Mouse (Mus musculus) gastrocnemius, postnatal 14 days (tissue): ENCODE results near the gene Mpped2. TPM values are rescaled to one million over a fixed set of nuclear protein-coding genes. Genes with fewer than 3 reads are reported as not detected.
A peak's percentile ranks its signal among the peaks of the same experiment; 100 is the strongest.

Experiments used
- DNase-seq: peaks from one replicate; pipeline ENCODE4 v3.0.0; 2021; ENCODE audit warnings: mixed read lengths
- intact Hi-C: fragments of 180-260 bp; cut with DNase I; formaldehyde crosslinking; loops from one replicate; pipeline ENCODE4 v1.15.1; 2025; ENCODE audit warnings: low total_unique reads
- long read RNA-seq, 2 experiments: library from polyadenylated mRNA; stranded (forward); transcript quantifications; one replicate each; pipeline ENCODE4 v2.0.0; 2021
- total RNA-seq, 2 experiments: library from RNA; stranded (reverse); gene quantifications; 2 replicates each; pipeline ENCODE4 v1.2.3; 2021

The Mpped2 gene
- total RNA-seq, result 1 to 10 TPM; 1.5 to 2.9 TPM
- long read RNA-seq, experiment 1, partial matches to known transcripts, result 0 of 5 reads
- long read RNA-seq, experiment 1, other reads (novel, unspliced or antisense), result 2 of 5 reads
- long read RNA-seq, experiment 2, partial matches to known transcripts, result 0 of 4 reads
- long read RNA-seq, experiment 2, other reads (novel, unspliced or antisense), result 0 of 4 reads

DNA sequence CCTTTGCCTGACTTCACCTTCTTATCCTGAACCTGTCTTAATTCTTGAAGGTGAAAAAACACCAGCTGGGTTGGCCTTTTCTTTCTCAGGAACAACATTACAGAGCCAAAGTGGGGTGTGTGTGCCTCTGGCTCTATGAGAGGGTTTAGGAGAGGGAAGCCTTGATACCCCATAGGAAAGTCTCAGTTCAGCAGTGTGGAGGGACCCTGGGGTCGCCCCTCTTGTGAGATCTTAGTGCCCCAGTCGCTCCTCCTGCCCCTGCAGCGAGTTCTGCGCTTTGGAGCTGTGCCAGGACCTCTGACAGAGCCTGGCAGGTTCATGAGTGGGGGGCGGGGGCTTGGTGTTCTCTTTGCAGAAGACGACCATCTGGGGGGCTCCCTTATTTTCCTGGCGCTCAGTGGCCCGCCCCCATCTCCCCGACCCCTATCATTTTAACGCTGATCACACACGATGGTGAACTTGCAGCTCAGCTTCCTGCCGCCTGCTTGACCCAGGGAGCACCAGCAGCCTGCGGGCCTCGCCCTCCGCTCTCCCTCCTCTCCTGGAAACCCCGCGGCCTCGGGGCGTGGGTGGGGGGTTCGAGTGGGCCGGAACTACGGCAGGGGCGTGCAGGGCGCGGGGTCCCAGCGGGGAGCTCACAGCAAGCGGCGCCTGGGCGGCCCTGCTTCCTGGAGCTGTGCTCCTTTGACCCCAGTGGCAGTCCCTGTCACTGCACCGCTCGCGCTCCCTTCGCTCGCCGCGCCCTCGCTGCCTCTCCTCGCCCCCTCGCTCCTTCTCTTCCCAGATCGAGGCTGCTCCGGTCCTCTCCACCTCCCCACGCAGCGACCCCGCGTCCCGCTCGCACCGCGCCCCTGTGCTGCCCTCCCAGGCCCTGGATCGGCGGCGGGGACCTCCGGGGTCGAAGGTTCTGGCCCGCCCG lies at the start of gene Mpped2:
Gene Mpped2, plus strand, starts transcription at position 487 of the 919 bp plus-strand sequence.
- intact Hi-C loops, result no loop called here
- DNase-seq, result peak; percentile 69

DNA sequence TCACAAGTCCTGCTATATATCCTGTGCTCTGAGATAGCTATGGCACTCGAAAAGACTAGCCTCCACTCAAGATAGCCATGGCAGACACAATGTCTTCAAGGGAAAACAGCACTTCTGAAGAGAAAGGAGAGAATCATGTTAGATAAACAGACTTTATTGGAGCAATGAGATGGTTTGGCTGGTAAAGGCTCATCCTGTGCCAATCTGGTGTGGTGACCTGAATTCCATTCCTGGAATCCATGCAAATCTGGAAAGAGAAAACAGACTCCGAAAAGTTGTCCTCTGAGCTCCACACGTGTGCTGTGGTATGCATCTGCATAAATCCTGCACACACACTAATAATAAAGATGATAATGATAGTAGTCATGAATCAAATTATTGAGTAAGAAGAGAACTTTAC lies 48.3 kb upstream of the Mpped2 start:
- no peak for DNase-seq
- intact Hi-C loops, result no loop called here

DNA sequence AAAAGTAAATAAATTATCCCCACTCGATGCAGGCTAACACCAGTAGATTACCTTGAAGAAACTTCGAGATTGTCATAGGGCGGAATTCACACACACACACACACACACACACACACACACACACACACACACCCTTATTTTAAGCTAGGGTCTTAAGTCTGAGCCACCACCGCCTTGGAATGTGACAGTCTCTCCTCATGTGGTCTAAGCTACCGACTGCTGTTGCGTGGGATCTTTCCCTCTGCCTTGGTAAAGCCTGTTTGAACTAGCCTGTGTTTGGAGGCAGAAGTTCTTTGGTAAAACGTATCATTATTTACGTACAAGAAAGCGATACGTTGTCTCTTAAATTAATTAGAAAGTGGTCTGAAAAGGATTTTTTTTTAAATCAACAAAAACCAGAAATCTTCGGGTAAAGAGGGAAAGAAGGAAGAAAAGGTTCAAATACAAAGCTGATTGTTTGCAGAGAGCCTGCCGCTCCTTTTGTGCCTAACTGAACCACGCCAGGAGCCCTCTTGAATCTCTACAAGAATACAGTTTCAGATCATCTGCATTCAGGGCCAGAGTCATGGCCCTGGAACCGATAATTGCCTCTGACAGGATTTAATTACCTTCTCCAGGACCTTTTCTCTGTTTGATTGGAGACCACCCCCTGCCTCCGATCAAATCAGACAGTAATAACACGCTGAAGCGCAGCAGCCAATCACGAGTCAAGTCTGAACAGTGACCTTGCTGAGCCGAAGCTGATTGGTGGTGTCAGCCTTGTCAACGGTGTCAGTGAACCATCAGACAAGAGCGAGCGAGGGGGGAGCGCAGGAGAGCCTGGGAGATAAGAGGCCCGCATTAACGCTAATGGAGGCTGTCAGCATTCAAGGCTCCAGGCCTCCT lies 43.1 kb upstream of the Mpped2 start:
- intact Hi-C loops, result no loop called here
- DNase-seq, result peak; percentile 71

DNA sequence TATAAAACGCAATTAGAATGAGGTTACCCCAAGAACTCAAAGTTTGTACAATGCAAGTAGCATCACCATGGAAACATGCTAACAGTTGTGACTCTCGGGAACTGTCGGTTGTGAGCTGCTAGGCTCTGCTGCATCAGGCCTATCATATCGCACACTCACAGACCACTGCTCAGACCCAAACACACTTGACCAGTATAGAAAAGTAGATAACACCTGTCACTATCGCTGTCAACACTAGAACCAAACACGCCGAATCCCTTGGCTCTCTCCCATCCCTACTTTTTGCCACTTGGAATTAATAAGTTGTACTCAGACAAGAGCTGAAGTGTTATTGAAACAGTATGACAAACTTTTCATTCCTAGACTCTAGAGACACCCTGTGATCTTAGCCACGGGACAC lies 40.9 kb upstream of the Mpped2 start:
- intact Hi-C loops, result no loop called here

DNA sequence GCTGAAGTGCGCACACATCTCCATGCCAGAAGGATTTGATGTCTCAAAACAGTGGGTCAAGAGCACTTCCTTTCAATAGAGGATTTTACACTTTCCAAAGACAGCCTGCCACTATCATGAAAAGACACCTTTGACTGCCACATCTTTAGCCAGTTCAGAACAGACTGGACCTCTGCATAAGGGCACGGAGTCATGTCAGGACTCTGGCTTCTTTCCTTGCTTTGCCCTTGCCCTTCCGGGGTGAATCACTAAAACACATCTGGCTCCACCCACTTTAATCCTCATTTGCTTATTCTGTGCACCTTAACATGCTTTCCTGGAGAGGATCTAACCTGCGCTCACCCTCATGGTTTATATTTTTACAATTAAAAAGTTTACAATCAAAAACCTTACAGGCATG lies 40.3 kb upstream of the Mpped2 start:
- intact Hi-C loops, result no loop called here
- DNase-seq, result no peak

More for the DNA sequence above, 40.9 kb upstream of the Mpped2 start:
- no peak for DNase-seq

DNA sequence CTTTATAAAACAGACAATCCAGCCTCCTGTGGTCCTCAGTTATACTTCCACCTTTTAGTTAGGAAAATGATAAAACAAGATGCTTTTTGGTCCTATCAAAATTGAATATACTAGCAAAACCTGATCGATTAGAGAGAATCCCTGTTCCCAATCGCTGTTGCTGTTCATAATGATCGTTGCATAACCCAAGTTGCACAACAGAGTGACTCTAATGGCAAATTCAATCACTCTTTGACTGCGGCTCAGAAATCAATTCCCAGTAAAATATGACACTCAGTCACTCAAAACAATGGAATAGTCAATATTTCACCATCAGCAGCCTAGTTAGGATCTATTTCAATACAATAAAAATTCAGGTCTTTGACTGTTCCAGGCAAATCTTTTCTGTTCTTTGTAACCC lies 39.8 kb upstream of the Mpped2 start:
- intact Hi-C loops, result no loop called here

DNA sequence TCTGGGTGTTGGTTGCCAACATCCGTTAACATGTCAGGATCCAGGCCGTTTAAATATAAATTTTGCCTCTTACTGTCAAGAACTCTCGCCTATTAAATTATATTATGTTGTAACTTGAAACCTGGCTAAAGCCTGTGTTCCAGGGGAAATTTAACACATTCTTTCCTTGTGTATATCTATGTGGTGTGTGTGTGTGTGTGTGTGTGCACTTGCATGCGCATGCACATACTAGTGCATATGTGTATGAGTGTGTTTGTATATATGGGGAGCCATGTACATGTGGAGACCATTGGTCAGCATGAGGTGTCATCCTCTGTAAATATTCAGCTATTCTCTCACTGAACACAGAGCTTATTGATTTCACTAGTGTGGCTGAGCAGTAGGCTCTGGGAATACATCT lies 37.8 kb upstream of the Mpped2 start:
- DNase-seq, result no peak
- intact Hi-C loops, result no loop called here

More for the DNA sequence above, 39.8 kb upstream of the Mpped2 start:
- no peak for DNase-seq

DNA sequence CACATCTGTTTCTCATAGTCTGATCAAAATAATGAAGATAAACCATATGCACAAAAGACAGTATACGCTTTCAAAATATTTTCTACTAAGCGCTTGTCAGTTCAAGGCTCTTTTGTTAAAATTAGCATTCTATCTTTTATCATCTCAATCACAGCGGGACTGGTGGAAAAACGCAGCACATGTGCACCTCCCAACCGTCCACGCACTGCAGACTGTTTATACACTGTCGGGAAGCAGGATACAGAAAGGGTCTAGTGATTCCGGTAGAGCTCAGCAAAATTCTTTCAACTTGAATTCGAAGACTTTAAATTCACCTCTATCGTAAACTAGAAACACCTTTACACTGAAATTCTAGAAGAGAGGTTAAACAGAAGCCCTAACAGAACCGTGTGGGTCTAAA lies 27.8 kb upstream of the Mpped2 start:
- no peak for DNase-seq
- intact Hi-C loops, result no loop called here

DNA sequence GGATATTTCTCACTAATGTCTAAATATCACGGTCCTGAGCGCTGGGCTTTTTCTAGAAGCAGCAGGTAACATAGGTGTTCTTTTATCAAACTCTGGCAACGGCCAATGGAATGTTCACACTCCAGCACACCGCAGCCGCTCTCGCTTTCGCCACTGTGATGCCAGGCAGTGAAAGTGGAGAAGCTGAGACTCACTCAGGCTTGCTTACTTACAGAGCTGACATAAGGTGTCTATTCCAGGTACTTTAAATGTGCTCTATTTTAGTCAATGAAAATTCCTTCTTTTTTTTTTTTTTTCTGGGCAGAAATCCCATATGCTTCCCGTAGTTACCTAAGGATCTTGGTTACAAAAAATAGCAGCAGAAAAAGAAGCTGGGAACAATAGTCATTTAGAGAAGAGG lies 18.8 kb upstream of the Mpped2 start:
- intact Hi-C loops, result no loop called here
- no peak for DNase-seq

DNA sequence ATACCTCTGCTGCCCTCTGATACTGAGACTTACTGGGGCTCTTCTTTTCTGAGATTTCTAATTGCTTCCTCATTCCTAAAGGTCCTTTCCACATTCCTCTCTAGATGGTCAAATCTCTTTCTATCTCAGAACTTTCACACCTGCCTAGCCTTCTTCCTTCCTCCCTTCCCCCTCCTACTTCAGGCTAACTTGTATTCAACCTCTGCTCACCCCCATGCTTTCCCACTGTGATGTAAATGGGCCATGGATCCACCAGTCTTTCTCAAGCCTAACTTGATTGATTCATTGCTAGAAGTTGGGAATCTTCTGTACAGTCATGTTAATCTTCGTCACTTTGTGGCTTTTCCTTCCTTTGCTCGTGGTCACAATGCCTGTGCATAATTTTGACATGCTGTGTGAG lies 15.6 kb upstream of the Mpped2 start:
- DNase-seq, result no peak

DNA sequence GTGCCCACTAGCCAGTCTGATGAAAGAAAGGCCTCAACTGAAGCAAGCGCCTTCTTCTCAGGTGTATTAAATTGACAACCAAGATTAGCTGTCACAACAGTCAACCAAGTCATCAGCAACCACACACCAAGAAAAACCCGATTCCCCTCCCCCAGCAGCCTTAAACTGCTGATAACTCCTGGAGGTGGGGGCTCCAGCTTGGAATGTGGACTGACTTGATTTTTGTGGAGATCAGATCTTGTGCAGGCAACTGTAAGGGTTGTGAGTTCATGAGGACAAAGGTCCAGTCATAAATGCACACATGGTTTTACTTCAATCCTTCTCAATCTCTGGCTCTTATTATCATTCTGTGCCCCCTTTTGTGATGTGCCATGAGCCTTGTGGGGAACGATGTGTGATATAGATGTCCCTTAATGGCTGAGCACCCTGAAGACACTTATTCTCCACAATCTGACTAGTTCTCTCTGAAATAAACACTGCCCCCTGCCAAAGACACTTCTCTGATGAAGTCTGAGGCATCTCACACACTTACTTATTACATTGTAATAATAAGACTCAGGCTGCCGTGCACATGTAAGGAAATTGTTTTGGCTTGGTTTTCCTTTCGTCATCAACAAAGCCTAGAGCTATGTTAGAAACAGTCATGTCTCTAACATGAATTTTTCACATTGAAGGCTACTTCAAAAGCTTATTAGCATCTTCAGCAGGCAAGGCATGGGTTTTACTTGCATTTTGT lies 13.2 kb upstream of the Mpped2 start:
- no peak for DNase-seq
- intact Hi-C loops, result no loop called here

More for the DNA sequence above, 15.6 kb upstream of the Mpped2 start:
- intact Hi-C loops, result no loop called here

DNA sequence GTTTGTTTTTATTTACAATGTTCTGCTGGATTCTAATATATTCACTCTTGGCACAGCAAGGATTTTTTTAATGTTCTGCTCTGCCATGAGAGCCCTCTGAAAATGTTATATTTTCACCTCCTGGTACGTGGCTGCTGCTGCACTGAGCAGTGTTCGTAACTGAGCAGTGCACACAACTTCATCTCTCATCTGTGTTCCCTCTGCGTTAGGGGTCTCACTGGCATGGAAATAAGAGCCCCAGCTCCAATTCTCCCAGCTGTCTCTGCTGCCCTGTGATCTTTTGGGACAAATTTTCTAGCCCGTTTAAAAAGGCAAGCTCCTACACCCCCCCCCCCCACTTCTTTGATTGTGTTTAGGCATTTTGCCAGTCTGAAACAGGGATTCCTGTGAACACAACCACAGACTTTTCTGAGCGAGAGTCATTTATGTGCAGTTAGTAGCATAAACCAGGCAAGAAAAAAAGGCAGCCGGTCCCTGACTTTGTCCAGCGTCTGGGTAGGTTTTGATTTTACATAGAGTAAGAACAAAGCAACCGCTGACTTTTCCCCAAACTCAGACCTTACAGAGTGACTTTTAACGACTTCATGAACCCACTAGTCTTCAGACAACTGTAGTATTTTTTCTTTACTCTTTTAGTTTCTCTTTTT lies 9.8 kb upstream of the Mpped2 start:
- DNase-seq, result no peak
- intact Hi-C loops, result no loop called here

DNA sequence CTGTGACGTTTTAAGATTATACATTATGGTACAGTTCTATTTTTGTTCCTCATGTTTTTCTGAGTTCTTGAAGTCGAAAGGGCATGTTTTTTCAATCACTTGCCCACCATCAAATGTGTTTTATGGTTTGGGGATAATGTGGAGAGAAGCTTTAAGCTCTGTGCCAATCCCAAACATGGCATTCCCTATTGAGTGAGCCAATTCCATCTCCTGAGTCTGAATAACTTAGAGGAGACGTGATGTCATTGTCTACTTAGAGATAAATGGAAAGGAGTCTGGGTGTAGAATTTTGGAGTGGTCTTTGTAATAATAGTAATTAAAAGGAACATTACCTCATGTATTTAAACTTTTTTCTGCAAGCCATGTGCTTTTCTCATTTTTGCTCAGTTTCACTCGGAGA lies 9.2 kb upstream of the Mpped2 start:
- intact Hi-C loops, result no loop called here
- DNase-seq, result no peak

DNA sequence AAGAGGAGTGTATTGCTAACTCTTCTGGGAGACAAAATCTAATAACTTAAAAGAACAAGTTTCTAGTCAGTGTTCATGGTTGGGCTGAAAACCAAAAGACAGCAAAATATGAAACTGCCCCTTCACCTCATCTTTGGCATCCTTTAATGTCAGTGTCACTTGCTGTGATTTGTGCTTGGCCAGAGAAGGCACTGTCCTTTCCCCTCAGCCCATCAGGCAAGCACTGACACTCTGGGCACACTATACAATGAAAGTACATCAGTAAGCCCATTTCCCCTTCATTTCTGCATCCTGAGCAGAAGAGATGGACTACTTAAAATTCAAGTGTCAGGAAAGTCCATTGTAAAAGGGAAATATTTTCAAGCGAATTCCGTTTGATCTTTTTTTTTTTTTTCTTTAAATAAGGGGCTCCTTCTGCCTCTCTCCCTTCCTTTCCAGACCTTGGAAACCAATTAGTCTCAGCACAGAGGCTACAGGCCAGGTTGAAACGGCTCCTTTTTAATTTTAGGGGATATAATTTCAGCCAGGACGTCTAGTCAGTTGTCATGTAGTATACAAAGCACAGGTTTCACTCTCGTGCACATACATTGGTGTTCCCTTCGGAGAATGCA lies 1.2 kb upstream of the Mpped2 start:
- no peak for DNase-seq
- intact Hi-C loops, result no loop called here

DNA sequence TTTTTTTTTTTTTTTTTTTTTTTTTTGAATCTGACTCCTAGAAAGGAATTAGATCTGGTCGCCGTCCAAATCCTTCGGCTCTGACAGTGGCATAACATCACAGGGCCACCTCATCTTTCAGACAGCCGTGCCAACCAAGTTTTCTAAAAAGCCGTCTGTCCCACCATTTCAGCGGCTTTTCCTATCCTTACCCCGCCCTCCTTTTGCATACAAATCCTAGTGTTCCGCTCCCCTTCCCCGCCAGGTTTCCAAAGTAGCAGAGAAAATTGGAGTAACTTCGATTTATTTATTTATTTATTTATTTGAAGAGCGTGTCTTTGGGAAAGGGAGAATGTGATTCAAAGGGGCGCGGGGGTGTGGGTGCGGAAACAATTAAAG lies 675 bp upstream of the Mpped2 start:
- no peak for DNase-seq
- intact Hi-C loops, result no loop called here

DNA sequence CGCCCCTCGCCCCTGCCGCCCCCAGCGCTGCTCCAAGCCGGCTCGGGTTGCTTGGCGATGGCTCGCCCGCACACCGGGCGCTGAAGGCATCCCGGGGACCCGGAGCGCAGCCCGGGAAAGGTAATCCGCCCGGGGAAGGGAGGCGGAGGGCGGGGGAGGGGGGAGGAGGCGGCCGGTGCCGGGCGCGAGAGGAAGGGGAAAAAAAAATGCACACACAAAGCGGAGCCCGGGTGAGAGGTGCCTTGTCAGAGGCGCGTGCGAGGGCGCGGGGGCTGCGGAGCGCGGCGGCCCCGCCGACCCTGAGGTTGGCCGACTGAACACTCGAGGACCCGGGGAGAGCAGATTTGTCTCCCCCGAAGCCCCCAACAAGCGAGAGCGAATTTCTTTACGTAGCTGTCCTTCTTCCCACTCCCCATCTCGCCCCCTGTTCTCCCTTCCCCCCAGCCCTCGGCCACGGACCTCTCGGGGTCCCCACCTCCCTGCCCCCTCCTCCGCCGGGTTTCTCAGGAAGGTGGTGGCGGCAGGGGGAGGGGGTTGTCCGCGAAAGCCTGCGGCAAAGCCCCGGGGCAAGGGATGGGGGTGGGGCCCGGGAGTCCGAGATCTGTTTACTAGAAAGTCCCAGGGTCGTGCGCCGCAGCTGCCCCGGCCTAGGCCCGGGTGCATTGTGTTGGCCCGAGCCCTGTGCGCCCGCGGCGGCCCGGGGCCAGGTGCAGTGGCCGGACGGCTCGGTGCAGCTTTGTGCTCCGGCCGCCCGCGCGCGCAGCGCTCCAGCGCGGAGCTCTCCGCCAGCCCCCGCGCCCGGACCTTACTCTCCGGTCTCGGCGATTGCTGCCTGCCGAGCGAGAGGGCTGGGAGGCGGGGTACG lies 865 bp downstream of the Mpped2 start:
- intact Hi-C loops, result no loop called here
- DNase-seq, result peak; percentile 50

DNA sequence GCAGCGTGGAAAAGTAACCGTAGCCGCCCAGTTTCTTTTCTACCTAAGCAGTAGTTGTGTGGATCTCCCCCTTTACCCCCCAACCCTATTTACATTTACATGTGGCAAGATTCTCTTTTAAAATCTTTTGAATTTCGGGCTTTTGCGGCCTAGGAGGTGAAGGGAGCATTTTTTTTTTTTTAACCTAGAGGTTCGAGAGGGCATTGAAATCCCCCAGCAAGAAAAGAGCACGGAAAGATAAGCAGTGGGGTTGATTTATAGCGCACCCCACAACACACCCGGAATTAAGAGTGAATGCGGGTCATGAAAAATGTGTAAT lies 1.5 kb downstream of the Mpped2 start:
- intact Hi-C loops, result no loop called here
- DNase-seq, result no peak
